Mouse (Mus musculus) hindbrain, embryonic 11.5 days (tissue): Measurements from ENCODE around the gene Prdm5. TPM values are rescaled to one million over a fixed set of nuclear protein-coding genes. Genes with fewer than 3 reads are reported as not detected.

Source experiments
- ATAC-seq: fragments of 200-750 bp; cut with Nextera tagmentation; 2 replicates; pipeline ENCODE4 v1.8.0; 2017; ENCODE audit warnings: mild to moderate bottlenecking, moderate TSS enrichment, moderate library complexity; ENCODE audit not compliant: low FRiP score
- DNase-seq: peaks from one replicate; pipeline ENCODE4 v3.0.0-alpha.2; 2015; ENCODE audit warnings: low spot score
- H3K27ac ChIP-seq: fragments of 300-500 bp; sonication (generic); 2 replicates; pipeline ENCODE4 v1.5.1; 2014; ENCODE audit warnings: mild to moderate bottlenecking, low read depth, low read length
- H3K27me3 ChIP-seq: fragments of 300-500 bp; sonication (generic); 2 replicates; pipeline ENCODE4 v1.6.1; 2014; ENCODE audit warnings: mild to moderate bottlenecking, low read length, moderate library complexity, mixed read lengths; ENCODE audit not compliant: control insufficient read depth, insufficient read depth
- H3K36me3 ChIP-seq: fragments of 300-500 bp; sonication (generic); 2 replicates; pipeline ENCODE4 v1.6.1; 2014; ENCODE audit warnings: mild to moderate bottlenecking, low read length, moderate library complexity, mixed read lengths; ENCODE audit not compliant: control insufficient read depth, insufficient read depth
- H3K4me1 ChIP-seq: fragments of 300-500 bp; sonication (generic); replicated peaks from 2 replicates; pipeline ENCODE4 v1.6.1; 2014; ENCODE audit warnings: low read length, mixed read lengths; ENCODE audit not compliant: control insufficient read depth, insufficient read depth
- H3K4me2 ChIP-seq: fragments of 300-500 bp; sonication (generic); replicated peaks from 2 replicates; pipeline ENCODE4 v1.6.1; 2014; ENCODE audit warnings: mild to moderate bottlenecking, low read depth, low read length
- H3K4me3 ChIP-seq: fragments of 300-500 bp; sonication (generic); 2 replicates; pipeline ENCODE4 v1.5.1; 2014; ENCODE audit warnings: low read depth, low read length
- H3K9ac ChIP-seq: fragments of 300-500 bp; sonication (generic); 2 replicates; pipeline ENCODE4 v1.6.1; 2014; ENCODE audit warnings: low read depth, low read length
- H3K9me3 ChIP-seq: fragments of 300-500 bp; sonication (generic); 2 replicates; pipeline ENCODE4 v1.6.1; 2016; ENCODE audit warnings: low read length; ENCODE audit not compliant: control insufficient read depth
- WGBS: fragments of 180-500 bp; shearing (Covaris S2); extraction: QIAGEN DNeasy Blood & Tissue Kit; methylation state at CpG from one replicate; pipeline ENCODE4 v1.1.7; 2014; 5-methylcytosine and 5-hydroxymethylcytosine counted together
- polyA plus RNA-seq: library from polyadenylated mRNA; unstranded; fragments of >200 nt; fragmentation: Nextera tagmentation; extraction: Ambion mirVana; gene quantifications from 2 replicates; pipeline ENCODE4 v1.2.1, GENCODE M21; 2014

Gene Prdm5
- polyA plus RNA-seq, 1 experiment from 2014 or later, result 16.4 TPM

GRCm38 (mm10) chr6:65765752-65766397, 12.9 kb upstream of the Prdm5 start:
- no peak overlapping the region for H3K27ac ChIP-seq
- DNase-seq (no peak), ATAC-seq (no peak)
- H3K9ac ChIP-seq, result no peak overlapping the region
- H3K4me3 ChIP-seq, result no peak overlapping the region
- no peaks in the 10 kb centered on the region for H3K36me3 ChIP-seq
- no peak overlapping the region for H3K4me2 ChIP-seq
- H3K4me1 ChIP-seq, result no peaks in the 10 kb centered on the region
- 80% methylated on average over 13 of the region's 13 CpGs for WGBS
- no peaks in the 10 kb centered on the region for H3K9me3 ChIP-seq
- no peaks in the 10 kb centered on the region for H3K27me3 ChIP-seq

GRCm38 (mm10) chr6:65767911-65768310, 10.9 kb upstream of the Prdm5 start:
- Histone ChIP-seq H3K27ac (no peak overlapping the region), H3K27me3 (no peaks in the 10 kb centered on the region), H3K9me3 (no peaks in the 10 kb centered on the region), H3K4me3 (no peak overlapping the region), H3K9ac (no peak overlapping the region), H3K4me2 (no peak overlapping the region), H3K4me1 (no peaks in the 10 kb centered on the region), H3K36me3 (no peaks in the 10 kb centered on the region)
- ATAC-seq (no peak), DNase-seq (no peak)
- 87% methylated on average over 5 of the region's 5 CpGs for WGBS

- WGBS, result 95% methylated on average over 4 of the region's 4 CpGs
- no peak for ATAC-seq
Measured at GRCm38 (mm10) chr6:65773566-65773965, 5.2 kb upstream of the Prdm5 start.

GRCm38 (mm10) chr6:65779689-65780233, 973 bp downstream of the Prdm5 start:
- ATAC-seq (no peak), DNase-seq (no peak)
- H3K4me2 ChIP-seq, result peak overlapping the region; percentile 89
- H3K9me3 ChIP-seq, result no peaks in the 10 kb centered on the region
- H3K4me1 ChIP-seq, result no peaks in the 10 kb centered on the region
- H3K36me3 ChIP-seq, result no peaks in the 10 kb centered on the region
- WGBS, result 94% methylated on average over 4 of the region's 4 CpGs
- peak overlapping the region; percentile 82; the same call in 1 of the 2 replicates for H3K9ac ChIP-seq
- H3K27ac ChIP-seq, result no peak overlapping the region
- peak overlapping the region; percentile 56 for H3K4me3 ChIP-seq
- H3K27me3 ChIP-seq, result no peaks in the 10 kb centered on the region

More at GRCm38 (mm10) chr6:65773566-65773965, 5.2 kb upstream of the Prdm5 start:
- DNase-seq, result no peak
- Histone ChIP-seq H3K36me3 (no peaks in the 10 kb centered on the region), H3K9me3 (no peaks in the 10 kb centered on the region), H3K4me3 (no peak overlapping the region), H3K9ac (no peak overlapping the region), H3K27ac (no peak overlapping the region), H3K27me3 (no peaks in the 10 kb centered on the region), H3K4me1 (no peaks in the 10 kb centered on the region), H3K4me2 (no peak overlapping the region)

- Histone ChIP-seq H3K9ac (no peak overlapping the region), H3K9me3 (no peaks in the 10 kb centered on the region), H3K27ac (no peak overlapping the region), H3K4me1 (no peaks in the 10 kb centered on the region), H3K4me2 (no peak overlapping the region), H3K27me3 (no peaks in the 10 kb centered on the region), H3K36me3 (no peaks in the 10 kb centered on the region), H3K4me3 (no peak overlapping the region)
- WGBS, result 76% methylated on average over 7 of the region's 7 CpGs
- DNase-seq, result no peak
- no peak for ATAC-seq
Measured at GRCm38 (mm10) chr6:65781441-65781840, 2.7 kb downstream of the Prdm5 start.

- 88% methylated on average over 1 of the region's 1 CpGs for WGBS
- no peak overlapping the region for H3K4me2 ChIP-seq
- H3K9me3 ChIP-seq, result no peaks in the 10 kb centered on the region
- no peaks in the 10 kb centered on the region for H3K4me1 ChIP-seq
- no peaks in the 10 kb centered on the region for H3K36me3 ChIP-seq
- H3K4me3 ChIP-seq, result no peak overlapping the region
- H3K9ac ChIP-seq, result no peak overlapping the region
- no peak for ATAC-seq
- no peak overlapping the region for H3K27ac ChIP-seq
- H3K27me3 ChIP-seq, result no peaks in the 10 kb centered on the region
- DNase-seq, result no peak
Measured at GRCm38 (mm10) chr6:65783670-65784069, 4.9 kb downstream of the Prdm5 start.

- Histone ChIP-seq H3K36me3 (no peaks in the 10 kb centered on the region), H3K27me3 (no peaks in the 10 kb centered on the region), H3K9ac (no peak overlapping the region), H3K4me1 (no peaks in the 10 kb centered on the region), H3K4me3 (no peak overlapping the region), H3K4me2 (no peak overlapping the region), H3K27ac (no peak overlapping the region), H3K9me3 (no peaks in the 10 kb centered on the region)
- ATAC-seq, result no peak
- 86% methylated on average over 2 of the region's 2 CpGs for WGBS
- DNase-seq, result no peak
Measured at GRCm38 (mm10) chr6:65792923-65793322, 14.1 kb downstream of the Prdm5 start.

- no peak overlapping the region for H3K9ac ChIP-seq
- ATAC-seq, result no peak
- H3K36me3 ChIP-seq, result no peaks in the 10 kb centered on the region
- H3K4me2 ChIP-seq, result no peak overlapping the region
- no peaks in the 10 kb centered on the region for H3K4me1 ChIP-seq
- 82% methylated on average over 3 of the region's 3 CpGs for WGBS
- H3K9me3 ChIP-seq, result no peaks in the 10 kb centered on the region
- H3K27ac ChIP-seq, result no peak overlapping the region
- no peaks in the 10 kb centered on the region for H3K27me3 ChIP-seq
- no peak overlapping the region for H3K4me3 ChIP-seq
- no peak for DNase-seq
Measured at GRCm38 (mm10) chr6:65796552-65796951, 17.8 kb downstream of the Prdm5 start.

- H3K9me3 ChIP-seq, result no peaks in the 10 kb centered on the region
- H3K9ac ChIP-seq, result no peak overlapping the region
- no peak overlapping the region for H3K4me2 ChIP-seq
- no peak overlapping the region for H3K27ac ChIP-seq
- H3K4me3 ChIP-seq, result no peak overlapping the region
- ATAC-seq (no peak), DNase-seq (no peak)
- H3K36me3 ChIP-seq, result no peaks in the 10 kb centered on the region
- H3K27me3 ChIP-seq, result no peaks in the 10 kb centered on the region
- no peaks in the 10 kb centered on the region for H3K4me1 ChIP-seq
- WGBS, result 70% methylated on average over 2 of the region's 2 CpGs
Measured at GRCm38 (mm10) chr6:65797276-65797675, 18.5 kb downstream of the Prdm5 start.
